Mouse (Mus musculus): Measurements from ENCODE around the gene Mdfic.

GRCm38 (mm10) chr6:15712860-15713385, 7.5 kb upstream of the Mdfic start:
- TF ChIP-seq POLR2A (IDR thresholded peaks at IDR 0.05; ENCODE audit: extremely low read depth, insufficient read depth, low read length) (no peak), CTCF (IDR thresholded peaks at IDR 0.05; ENCODE audit: low read depth, low read length) (no peak)

Data from liver, adult 2 months (tissue).